Mouse (Mus musculus) heart, postnatal 0 days (tissue): Measurements from ENCODE around the gene Scgb1a1.

Experiments used
- CTCF ChIP-seq: IDR thresholded peaks from 2 replicates; pipeline ENCODE4 v1.5.1; 2016; ENCODE audit warnings: antibody characterized with exemption, control low read depth, low read depth
- EP300 ChIP-seq: IDR thresholded peaks from 2 replicates; pipeline ENCODE4 v1.6.1; 2016; ENCODE audit warnings: antibody characterized with exemption, low read depth

DNA sequence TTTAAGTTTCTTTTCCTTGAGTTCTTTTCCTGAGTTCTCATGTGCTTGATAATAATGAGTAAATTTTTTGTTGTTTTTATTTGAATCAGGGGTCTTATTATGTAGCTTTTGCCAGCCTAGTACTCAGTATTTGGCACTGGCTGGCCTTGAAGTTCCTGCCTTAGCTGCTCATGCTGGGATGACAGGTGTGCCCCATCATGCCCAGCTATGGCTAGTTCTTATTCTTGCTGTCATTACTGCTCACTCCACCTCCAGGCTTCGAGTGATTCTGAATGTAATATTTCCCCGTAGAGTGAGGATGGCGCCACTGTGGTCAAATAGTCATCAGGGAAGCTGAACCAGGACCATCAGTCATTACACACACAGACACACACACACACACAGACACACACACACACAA is 23.9 kb downstream of the Scgb1a1 start:
- TF ChIP-seq EP300 (no peak), CTCF (no peak)
